Mouse (Mus musculus): Measurements from ENCODE around the gene Pum2.
"Not testable (repeated sequence)": the region's sequence is repeated elsewhere in the genome, so short reads cannot be mapped to it uniquely, and the experiment has no call there.

The Pum2 gene

GRCm38 (mm10) chr12:8669846-8670245 is 4.1 kb upstream of the Pum2 start:
- DNase-seq, result no peak

GRCm38 (mm10) chr12:8673121-8673973 is 587 bp upstream of the Pum2 start:
- no peak for DNase-seq

GRCm38 (mm10) chr12:8674377-8674864 is 487 bp downstream of the Pum2 start:
- no peak for DNase-seq

- DNase-seq, result no peak
Observed at GRCm38 (mm10) chr12:8674891-8675341, 982 bp downstream of the Pum2 start.

- no peak for DNase-seq
Observed at GRCm38 (mm10) chr12:8675361-8675760, 1.4 kb downstream of the Pum2 start.

GRCm38 (mm10) chr12:8676341-8676740 is 2.4 kb downstream of the Pum2 start:
- no peak for DNase-seq

GRCm38 (mm10) chr12:8677926-8678325 is 4.0 kb downstream of the Pum2 start:
- DNase-seq, result no peak

- DNase-seq, result no peak
Observed at GRCm38 (mm10) chr12:8684200-8684599, 10.3 kb downstream of the Pum2 start.

GRCm38 (mm10) chr12:8685036-8685435 is 11.1 kb downstream of the Pum2 start:
- no peak for DNase-seq

- DNase-seq, result not testable (repeated sequence)
Observed at GRCm38 (mm10) chr12:8689882-8690281, 15.9 kb downstream of the Pum2 start.

- no peak for DNase-seq
Observed at GRCm38 (mm10) chr12:8698895-8699294, 25.0 kb downstream of the Pum2 start.

GRCm38 (mm10) chr12:8703988-8704387 is 30.1 kb downstream of the Pum2 start:
- no peak for DNase-seq

GRCm38 (mm10) chr12:8708876-8709275 is 34.9 kb downstream of the Pum2 start:
- no peak for DNase-seq

GRCm38 (mm10) chr12:8712665-8713064 is 38.7 kb downstream of the Pum2 start:
- DNase-seq, result no peak

GRCm38 (mm10) chr12:8716093-8716492 is 42.2 kb downstream of the Pum2 start:
- DNase-seq, result no peak

GRCm38 (mm10) chr12:8726890-8727289 is 53.0 kb downstream of the Pum2 start:
- DNase-seq, result no peak

- peak; percentile 23 for DNase-seq
Observed at GRCm38 (mm10) chr12:8728739-8729138, 54.8 kb downstream of the Pum2 start.

- no peak for DNase-seq
Observed at GRCm38 (mm10) chr12:8753654-8754053, 79.7 kb downstream of the Pum2 start.

GRCm38 (mm10) chr12:8754116-8754515 is 80.2 kb downstream of the Pum2 start:
- DNase-seq, result no peak

GRCm38 (mm10) chr12:8758029-8758428 is 84.1 kb downstream of the Pum2 start:
- no peak for DNase-seq

GRCm38 (mm10) chr12:8759115-8759514 is 85.2 kb downstream of the Pum2 start:
- no peak for DNase-seq

GRCm38 (mm10) chr12:8759779-8760178 is 85.8 kb downstream of the Pum2 start:
- DNase-seq, result no peak

- no peak for DNase-seq
Observed at GRCm38 (mm10) chr12:8760561-8760960, 86.6 kb downstream of the Pum2 start.

- no peak for DNase-seq
Observed at GRCm38 (mm10) chr12:8761058-8761457, 87.1 kb downstream of the Pum2 start.

- no peak for DNase-seq
Observed at GRCm38 (mm10) chr12:8762667-8763066, 88.7 kb downstream of the Pum2 start.

All from kidney, adult 11 months (tissue).